Mouse (Mus musculus): ENCODE data around the gene Ino80e.
"Not testable (repeated sequence)": the region's sequence is repeated elsewhere in the genome, so short reads cannot be mapped to it uniquely, and the experiment has no call there.

The Ino80e gene

DNA sequence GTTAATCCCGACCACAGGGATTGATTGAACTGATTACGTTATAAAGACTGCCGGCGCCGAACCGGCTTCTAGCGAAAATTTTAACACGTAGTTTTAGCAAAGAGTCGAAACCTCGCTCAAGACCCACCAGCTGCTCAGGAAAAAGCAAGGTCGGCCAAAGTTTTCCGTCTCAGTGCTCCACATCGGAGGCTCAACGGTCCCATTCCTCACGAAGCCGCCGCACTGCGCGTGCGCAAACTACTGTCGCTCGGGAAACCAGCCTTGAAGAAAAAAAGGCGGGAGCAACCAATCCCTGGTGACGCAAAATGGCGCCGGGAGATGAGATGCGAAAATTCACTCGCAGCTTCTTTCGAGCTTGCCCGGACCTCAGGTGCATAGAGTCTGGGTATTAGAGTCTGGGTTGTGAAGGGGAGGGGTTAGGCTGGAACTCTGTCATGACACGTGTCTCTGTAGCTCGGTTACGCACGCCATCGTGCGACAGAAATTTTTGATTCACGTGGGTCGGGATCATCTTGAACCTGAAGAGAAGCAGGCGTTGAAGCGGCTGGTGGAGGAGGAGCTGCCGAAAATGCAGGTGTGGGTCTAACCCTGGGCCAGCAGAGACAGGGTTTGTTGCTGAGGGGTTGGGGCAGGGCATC lies at the start of gene Ino80e:
Ino80e (minus strand) TSS at position 231 of the 638 bp plus-strand sequence.
- CTCF ChIA-PET: interaction anchor here (0.6 to 1.6 kb wide), 3 partner anchors 23 to 194 kb away, joined by 4 to 7 read pairs (median 4); partner anchors contain the start of gene Taok2

DNA sequence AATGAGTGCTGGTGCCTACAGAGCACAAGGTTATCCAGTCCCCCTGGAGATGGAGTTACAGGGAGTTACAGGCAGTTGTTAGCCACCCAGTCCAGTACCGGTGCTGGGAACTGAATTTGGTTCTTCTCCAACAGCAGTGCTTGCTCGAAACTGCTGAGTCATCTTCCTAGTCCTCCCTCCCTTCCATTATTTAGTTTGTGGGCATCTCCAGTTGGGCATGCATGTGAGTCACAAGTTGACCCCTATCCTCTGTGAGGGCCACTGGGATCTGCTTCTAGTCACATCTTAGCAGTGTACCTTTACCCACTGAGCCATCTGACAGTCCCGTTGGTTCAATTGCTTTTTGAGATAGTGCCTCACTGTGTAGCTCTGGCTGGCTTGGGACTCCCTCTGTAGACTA lies 43.4 kb upstream of the Ino80e start:
- CTCF ChIA-PET: no interaction called here

DNA sequence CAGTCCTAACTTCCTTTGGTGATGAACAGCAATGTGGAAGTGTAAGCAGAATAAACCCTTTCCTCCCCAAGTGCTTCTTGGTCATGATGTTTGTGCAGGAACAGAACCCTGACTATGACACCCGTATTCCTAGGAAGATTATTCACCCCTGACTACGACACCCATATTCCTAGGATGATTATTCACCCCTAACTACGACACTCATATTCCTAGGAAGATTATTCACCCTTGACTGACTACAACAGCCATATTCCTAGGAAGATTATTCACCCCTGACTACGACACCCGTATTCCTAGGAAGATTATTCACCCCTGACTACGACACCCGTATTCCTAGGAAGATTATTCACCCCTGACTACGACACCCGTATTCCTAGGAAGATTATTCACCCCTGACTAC lies 37.6 kb upstream of the Ino80e start:
- CTCF ChIA-PET: not testable (repeated sequence)

DNA sequence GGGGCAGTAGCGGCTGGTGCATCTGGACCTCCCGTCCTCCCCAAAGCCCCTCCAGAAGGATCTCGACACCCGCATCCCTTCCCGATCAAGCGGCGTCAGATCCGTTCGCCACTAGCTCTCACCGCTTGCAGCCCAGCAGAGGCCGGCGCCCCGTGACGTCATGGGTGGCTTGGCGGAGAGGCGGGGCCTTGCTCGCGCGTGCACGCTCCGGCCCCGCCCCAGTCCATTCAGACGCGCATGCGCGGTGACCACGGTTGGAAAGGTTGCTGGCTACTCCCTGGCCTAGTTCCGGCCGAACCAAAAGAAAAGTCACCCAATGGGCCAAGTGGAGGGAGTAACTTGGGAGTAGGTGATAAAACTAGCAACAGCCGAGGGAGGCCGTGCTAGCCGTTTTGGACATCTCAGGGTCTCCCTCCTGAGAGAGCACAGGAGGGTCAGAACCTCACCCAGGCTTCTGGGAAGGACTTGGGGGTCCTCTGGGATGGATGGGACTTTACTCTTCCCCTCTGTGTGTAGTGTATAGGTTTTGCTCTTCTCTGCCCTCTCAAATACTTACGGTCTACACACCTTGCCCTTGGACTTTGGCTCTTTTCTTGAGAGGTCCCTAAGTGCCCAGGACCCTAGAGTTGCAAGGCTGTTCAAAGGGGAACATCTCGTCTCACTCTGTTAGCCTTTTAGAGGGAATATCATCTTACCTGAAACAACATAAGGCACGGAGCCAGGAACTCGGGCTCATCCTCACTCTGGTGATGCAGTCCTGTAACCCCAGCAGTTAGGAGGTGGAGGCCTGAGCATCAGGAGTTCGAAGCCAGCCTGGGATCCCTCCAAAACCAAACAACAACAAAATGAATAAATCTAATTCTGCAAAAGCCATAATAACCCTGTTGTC lies 36.2 kb upstream of the Ino80e start:
- CTCF ChIA-PET: no interaction called here

DNA sequence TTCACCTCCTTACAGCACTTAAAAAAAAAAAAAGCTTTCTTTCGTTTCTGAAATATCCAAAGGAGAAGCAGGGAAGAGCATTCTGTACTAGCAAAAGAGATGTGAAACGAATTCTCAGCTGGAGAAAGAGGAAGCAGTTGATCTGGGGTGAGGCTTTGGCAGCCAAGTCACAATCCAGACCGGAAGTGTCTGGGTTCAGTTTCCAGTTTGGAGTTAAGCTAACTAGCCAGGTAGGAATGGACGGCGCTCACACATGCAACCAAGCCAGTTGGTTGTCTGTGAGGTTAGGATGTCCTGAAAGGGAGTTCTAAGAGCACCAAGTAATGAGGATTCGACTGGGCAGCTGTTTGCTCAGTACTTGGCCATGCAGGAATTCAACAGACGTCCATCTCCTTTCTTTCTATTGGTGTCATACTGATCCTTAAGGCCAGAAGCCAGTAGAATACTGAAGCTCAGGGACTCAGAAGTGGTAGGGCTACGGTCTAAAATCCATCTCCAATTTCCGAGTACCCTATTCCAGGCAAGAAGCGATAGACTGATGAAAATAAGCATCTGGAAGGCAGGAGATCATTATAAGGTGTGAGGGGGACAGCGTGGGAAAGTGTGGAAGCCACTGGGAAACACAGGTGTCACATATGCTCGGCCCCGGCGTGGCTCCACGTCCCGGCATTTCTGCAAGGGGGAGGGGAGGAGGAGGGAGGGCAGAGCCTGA lies 35.4 kb upstream of the Ino80e start:
- CTCF ChIA-PET: no interaction called here

DNA sequence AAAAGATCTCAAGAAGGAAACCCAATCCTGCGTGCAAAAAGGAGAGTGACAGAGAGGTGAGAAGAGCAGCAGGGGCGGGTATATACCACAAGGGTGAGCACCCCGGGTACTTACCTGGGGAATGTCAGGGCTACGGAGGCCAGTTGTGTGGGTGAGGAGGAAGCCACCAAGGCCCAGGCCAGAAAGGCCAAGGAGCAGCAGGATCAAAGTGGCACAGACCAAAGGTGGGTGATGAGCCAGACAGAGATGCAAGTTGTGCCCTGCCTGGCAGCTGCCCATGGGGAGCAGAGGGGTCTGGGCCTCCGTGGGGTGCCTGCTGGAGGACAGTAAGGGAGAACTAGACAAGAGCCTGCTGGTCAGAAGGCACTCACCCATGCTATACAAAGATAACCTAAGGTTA lies 34.7 kb upstream of the Ino80e start:
- CTCF ChIA-PET: no interaction called here

DNA sequence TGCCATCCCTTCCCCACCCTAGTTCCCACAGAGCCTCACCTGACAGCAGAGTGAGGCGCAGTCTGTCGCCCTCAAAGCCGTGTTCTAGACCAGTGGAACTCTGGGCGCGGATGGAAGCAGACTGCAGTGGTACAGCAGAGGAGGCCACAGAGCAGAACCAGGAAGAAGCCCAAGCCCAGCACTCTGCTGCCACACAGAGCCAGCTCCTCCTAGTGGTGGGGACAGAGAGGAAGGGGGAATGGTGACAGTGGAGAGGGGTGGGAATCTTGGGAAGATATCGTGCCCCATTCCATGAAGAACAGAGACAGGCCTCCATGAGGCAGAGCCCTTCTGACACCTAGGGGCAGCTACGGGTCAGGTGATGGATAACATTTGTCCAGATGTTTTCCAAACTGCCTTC lies 26.7 kb upstream of the Ino80e start:
- CTCF ChIA-PET: no interaction called here

DNA sequence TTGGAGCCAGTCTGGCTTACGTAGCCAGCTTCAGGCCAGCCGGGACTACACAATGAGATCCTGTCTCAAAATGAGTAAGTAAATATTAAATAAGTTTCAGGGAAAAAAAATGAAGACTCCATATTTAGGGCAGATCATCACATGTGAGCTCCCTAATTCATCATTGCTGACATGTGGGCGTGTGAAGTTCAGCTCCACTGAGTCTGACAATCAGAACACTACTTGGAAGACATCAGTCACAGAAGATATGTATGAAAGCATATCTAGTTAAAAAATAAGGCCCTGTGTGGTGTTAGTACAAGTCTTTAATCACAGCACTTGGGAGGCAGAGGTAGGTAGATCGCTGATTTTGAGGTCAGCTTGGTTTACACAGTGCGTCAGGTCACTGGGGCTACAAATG lies 25.1 kb upstream of the Ino80e start:
- CTCF ChIA-PET: no interaction called here

DNA sequence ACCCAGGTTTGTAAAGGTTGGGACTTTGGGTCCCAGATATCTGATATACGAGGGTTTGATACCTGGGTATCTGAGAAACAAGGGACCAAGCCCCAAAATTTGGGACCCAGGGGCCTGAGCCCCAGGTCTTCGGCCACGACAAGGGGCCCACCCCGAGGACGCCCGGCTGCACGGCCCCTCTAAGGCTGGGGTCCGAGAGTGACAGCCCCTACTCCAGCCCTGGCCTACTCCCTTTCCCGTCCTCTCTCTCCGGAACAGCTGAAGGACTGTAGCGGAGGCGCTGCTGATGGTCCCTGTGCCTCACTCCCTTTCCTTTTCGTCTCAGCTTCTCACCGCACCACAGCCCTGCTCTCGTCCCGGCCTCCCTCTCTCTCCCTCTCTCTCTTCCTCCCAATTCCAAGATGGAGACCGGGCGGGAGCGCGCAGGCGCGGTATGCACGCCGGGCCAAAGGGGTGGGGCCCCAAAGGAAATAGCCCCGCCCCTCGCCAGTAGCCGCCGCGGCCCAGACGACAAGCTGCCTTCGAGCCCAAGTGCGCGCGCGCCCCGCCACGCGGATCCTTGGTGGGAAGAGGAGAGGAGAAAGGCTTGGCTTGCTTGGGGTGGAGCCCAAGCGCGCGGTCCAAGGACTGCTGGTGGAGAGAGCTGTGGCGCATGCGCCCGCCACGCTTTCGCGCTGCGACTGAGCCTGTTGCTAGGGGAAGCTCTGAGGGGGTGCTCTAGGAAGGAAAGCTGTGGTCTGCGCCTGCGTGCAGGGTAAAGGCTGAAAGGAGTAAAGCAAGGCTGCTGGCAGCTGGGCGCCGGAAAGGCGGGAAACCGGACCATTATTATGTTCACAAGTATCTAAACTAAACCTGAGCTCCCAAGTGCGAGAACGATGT lies 22.3 kb upstream of the Ino80e start, which contains the start of gene Taok2:
Taok2 (minus strand) TSS at position 418 of the 879 bp plus-strand sequence.
- CTCF ChIA-PET: interaction anchor here (0.6 to 1.2 kb wide), 3 partner anchors 21 to 193 kb away, joined by 3 to 4 read pairs (median 3); partner anchors contain the start of genes Hirip3 and Ino80e

DNA sequence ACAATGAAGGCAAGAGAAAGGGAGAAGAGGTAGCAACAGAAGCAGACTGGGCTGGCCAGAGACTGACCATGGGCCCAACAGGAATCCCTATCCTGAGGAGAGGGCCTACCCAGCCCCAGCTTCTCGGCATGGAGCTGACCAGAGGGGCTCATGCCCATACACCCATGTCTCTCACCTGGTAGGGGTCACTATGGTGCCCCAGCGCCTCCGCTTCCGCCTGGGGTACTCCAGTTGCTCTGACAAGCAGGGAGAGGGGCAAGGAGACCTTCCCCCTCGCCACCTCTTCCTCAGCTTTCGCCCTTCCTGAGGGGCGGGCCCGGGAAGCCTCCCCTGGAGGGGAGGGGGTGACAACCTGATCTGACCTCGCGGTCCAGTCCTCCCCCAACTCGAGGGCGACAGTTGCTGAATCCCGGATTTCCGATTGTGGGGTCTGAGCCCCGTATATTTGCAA lies 21.6 kb upstream of the Ino80e start:
- CTCF ChIA-PET: interaction anchor here (0.6 kb wide), 1 partner anchor 20 kb away, joined by 3 read pairs; no protein-coding TSS in a partner anchor

DNA sequence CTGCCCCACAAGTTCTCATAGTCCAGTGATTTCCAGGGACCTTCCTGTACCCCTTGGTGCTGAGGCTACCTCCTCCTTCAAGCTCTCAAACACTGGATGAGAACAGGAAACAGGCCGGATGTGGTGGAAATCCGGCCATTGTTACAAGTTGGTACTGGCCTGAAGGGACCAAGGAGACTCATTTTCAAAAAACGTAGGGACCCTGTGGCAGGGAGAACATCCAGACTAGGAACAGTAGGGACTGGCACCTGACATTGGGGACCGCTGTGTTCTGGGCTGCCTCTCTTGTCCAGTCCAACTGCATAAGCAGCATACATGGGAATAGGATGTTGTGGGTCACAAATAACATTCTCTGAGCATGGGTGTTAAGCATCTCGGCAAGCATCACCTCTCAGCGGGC lies 18.9 kb upstream of the Ino80e start:
- CTCF ChIA-PET: no interaction called here

DNA sequence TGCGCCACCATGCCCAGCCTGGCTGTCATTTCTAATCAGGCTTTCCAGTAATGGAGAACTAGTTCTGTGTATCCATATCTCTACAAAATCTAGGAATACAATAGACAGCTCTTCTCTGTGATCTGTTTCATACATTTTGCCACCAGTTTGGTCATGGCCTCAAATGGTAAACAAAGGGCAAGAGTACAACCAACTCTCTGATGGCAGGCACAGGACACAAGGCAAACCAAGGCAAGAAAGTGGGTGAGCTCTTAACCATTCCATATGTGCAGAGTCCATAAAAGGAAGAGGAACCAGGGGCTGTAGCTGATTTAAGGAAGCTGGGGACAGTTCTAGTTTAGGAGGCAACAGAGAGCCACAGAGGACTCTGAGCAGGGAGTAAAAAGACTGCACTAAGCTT lies 15.1 kb upstream of the Ino80e start:
- CTCF ChIA-PET: no interaction called here

DNA sequence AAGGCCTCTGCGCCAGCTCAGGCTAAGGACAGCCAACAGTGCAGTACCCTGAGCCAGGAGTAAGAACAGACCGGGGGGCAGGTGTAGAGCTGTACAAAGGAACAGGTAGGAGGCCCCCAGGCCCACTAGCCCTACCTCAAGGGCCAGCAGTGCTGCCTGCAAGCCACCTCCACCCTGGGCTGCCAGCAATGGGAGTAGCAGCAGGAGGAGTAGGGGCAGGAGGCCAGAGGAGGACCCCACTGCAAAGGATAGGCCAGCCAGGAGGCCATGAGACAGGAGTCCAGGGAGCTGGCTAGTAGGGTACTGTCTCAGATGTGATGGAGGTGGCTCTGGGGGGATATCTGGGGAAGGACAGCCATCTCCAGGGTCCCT lies 8.3 kb upstream of the Ino80e start:
- CTCF ChIA-PET: no interaction called here

DNA sequence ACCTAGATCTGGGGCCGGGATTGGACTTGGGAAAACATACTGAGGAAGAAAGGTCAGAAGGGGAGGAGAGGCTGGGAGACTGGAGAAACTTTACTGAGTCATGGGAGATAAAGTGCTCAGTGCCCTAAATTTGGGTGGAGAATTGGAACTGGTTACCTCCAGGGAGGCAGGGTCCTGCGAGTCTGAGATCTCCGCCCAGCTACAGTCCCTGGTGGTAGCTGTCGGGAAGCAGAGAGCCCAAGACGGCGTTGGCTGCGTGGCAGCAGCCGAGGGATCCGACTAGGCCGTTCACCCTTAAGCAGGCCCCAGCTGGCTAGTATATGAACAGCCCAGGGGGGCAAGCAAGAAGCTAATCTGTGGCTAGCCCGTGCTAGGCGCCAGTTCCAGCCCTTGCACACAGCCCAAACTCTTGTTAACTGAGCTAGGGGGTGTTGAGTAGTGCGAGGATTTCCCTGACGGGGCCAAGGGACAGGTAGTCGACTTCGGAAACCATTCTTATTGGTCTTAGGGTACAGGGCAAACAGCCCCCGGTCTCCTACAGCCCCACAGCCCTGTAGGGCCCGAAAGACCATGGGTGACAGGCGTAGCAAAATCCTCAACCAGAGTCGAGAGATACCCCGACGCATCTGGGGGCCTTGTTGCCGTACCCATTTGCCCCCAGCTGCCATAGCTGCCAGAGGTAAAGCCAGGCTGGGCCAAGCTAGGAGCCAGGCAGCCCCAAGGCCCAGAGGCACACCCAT lies 7.8 kb upstream of the Ino80e start:
- CTCF ChIA-PET: no interaction called here

DNA sequence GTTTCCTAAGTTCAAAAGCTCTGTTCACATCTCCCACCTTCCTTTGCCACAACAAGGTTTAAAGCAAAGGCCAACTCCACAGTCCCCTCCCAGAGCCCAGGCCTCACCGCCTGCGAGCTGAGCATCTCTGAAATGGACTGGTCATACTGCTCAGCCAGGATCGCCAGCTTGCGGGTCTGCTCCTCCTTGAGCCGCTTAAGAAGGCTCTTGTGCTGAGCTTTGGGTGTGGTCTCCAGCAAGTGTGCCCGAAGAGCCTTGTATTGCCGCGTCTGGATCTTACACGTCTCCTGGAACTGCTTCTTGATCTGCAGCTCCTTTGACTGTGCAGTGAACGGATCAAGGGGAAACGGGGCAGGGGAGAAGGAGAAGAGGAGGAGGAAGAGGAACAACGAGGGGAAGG lies 5.8 kb upstream of the Ino80e start:
- CTCF ChIA-PET: no interaction called here

DNA sequence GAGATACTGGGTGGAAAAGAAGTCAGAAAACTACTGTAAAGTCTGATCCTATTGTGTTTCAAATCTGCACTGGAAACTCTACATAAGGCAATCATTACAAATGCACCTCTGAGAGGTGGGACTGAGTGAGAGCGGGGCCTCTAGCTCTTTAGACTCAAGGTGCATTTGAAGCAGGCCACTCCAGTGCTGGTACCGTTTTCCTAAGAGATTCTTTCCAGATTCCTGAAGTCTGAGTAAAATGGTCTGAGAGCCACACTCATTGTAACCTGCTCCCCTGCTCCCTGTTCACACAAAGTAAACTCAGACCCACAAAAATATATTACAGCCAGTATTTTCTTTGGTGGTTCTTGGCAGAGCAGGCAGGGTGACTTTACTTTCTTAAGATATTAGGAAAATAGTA lies 5.4 kb upstream of the Ino80e start:
- CTCF ChIA-PET: no interaction called here

DNA sequence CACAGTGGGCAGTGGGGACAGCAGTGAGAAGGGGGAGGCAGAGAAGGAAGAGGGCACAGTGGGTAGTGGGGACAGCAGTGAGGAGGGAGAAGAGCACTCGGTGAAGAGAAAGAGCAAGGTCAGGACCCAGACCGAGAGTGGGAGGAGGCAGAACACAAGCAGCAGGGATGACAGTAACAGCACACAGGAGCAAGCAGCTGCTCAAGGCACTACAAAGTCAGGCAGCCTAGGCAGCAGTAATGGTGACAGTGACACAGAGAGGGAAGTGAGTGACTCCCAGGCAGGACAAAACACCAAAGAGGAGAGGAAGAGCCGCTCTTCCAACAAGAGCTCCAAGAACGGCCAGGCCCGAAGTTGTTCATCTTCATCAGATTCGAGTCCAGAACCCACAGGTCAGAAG lies 1.6 kb upstream of the Ino80e start:
- CTCF ChIA-PET: interaction anchor here (1.1 kb wide), 1 partner anchor 20 kb away, joined by 3 read pairs; no protein-coding TSS in a partner anchor

DNA sequence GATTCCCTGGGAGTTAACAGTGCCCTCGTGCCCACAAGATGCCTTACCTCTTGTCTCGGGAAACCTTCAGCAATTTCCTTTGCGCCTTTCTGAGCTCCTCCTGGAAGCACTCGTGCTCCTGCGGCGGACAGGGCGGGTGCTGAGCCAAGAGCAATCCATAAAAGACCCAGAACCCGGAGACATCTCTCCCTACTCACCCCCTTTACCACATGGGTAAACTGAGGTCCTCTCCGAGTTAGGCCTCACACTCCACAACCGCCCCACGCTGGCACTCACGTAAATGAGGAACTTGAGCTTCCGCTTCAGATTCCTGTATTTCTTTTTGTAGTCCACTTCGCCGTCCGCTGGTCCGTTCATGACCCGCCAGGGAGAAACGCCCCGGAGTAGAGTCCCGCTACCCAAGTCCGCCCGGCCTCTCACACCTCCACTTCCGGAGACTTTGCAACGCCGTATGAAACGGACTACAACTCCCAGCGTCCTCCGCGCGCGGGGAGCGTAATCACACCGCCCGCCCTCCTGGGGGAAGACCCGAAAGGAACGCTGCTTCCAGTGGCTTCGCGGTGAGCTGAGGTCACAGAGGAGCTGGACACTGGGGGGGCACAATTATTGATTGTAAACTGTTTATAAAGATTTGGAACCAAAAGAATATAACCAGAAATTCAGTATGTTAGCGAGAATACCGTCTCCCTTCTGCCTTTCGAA lies 597 bp downstream of the Ino80e start, which contains the start of gene Hirip3:
Hirip3 (plus strand) TSS at position 544 of the 702 bp plus-strand sequence.
- CTCF ChIA-PET: interaction anchor here (0.6 to 1.6 kb wide), 4 partner anchors 23 to 193 kb away, joined by 4 to 7 read pairs (median 4); partner anchors contain the start of gene Taok2

DNA sequence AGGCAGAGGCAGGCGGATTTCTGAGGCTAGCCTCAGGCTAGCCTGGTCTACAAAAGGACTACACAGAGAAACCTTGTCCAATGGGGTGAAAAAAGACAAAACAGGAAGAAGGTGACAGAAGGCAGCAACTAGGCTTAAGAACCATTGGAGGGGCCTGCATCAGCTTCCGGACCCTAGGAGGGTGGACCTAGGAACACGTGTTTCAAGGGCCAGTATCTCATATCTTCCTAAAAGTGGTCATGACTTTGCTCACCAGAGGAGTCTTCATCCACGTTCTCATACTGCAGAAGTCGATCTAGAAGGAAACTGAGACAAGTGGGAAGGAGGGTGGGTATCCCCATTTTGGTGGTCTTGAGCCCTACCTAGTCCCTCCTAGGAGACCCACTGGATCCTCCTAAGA lies 1.2 kb downstream of the Ino80e start:
- CTCF ChIA-PET: interaction anchor here (0.6 kb wide), 2 partner anchors 52 to 227 kb away, joined by 4 read pairs; no protein-coding TSS in a partner anchor

All from spleen, embryonic (tissue).